Mouse (Mus musculus): ENCODE data around the gene Tnik. TPM values are rescaled to one million over a fixed set of nuclear protein-coding genes. Genes with fewer than 3 reads are reported as not detected.

The Tnik gene
- polyA plus RNA-seq, 1 experiment = 13.8 TPM

GRCm38 (mm10) chr3:28263948-28264840 lies 1.2 kb downstream of the Tnik start:
- Histone ChIP-seq H3K27me3 (replicated peaks) (no peaks in the 10 kb centered on the region), H3K9me3 (no peaks in the 10 kb centered on the region), H3K4me3 (replicated peaks) (peak overlapping the region; percentile 97), H3K4me1 (peaks cover 77% of the 10 kb centered on the region), H3K36me3 (replicated peaks; ENCODE audit: low read length) (peaks cover 41% of the 10 kb centered on the region)
- TF ChIP-seq GATA1 (IDR thresholded peaks at IDR 0.05; ENCODE audit: borderline replicate concordance, low read length) (no peak), FLI1 (IDR thresholded peaks at IDR 0.05; ENCODE audit: low read length) (no peak)

- no peaks in the 10 kb centered on the region for H3K27me3 ChIP-seq (replicated peaks)
- H3K9me3 ChIP-seq = no peaks in the 10 kb centered on the region
- peaks cover 45% of the 10 kb centered on the region for H3K36me3 ChIP-seq (replicated peaks; ENCODE audit: low read length)
- H3K4me1 ChIP-seq = peaks cover 80% of the 10 kb centered on the region
- peak overlapping the region; percentile 97 for H3K4me3 ChIP-seq (replicated peaks)
- TF ChIP-seq GATA1 (IDR thresholded peaks at IDR 0.05; ENCODE audit: borderline replicate concordance, low read length) (no peak), FLI1 (IDR thresholded peaks at IDR 0.05; ENCODE audit: low read length) (no peak)
Observed at GRCm38 (mm10) chr3:28264841-28265150, 1.8 kb downstream of the Tnik start.

GRCm38 (mm10) chr3:28265183-28265582 lies 2.2 kb downstream of the Tnik start:
- no peak for TF ChIP-seq FLI1 (IDR thresholded peaks at IDR 0.05; ENCODE audit: low read length)
- TF ChIP-seq GATA1 (IDR thresholded peaks at IDR 0.05; ENCODE audit: borderline replicate concordance, low read length) = no peak
- Histone ChIP-seq H3K9me3 (no peaks in the 10 kb centered on the region), H3K4me3 (replicated peaks) (peak overlapping the region; percentile 97), H3K36me3 (replicated peaks; ENCODE audit: low read length) (peaks cover 47% of the 10 kb centered on the region), H3K4me1 (peaks cover 80% of the 10 kb centered on the region), H3K27me3 (replicated peaks) (no peaks in the 10 kb centered on the region)

- Histone ChIP-seq H3K36me3 (replicated peaks; ENCODE audit: low read length) (peaks cover 52% of the 10 kb centered on the region), H3K9me3 (no peaks in the 10 kb centered on the region), H3K4me3 (replicated peaks) (peak overlapping the region; percentile 97), H3K4me1 (peaks cover 80% of the 10 kb centered on the region), H3K27me3 (replicated peaks) (no peaks in the 10 kb centered on the region)
- TF ChIP-seq GATA1 (IDR thresholded peaks at IDR 0.05; ENCODE audit: borderline replicate concordance, low read length) (no peak), FLI1 (IDR thresholded peaks at IDR 0.05; ENCODE audit: low read length) (no peak)
Observed at GRCm38 (mm10) chr3:28265656-28266055, 2.6 kb downstream of the Tnik start.

- TF ChIP-seq GATA1 (IDR thresholded peaks at IDR 0.05; ENCODE audit: borderline replicate concordance, low read length) = no peak
- no peak for TF ChIP-seq FLI1 (IDR thresholded peaks at IDR 0.05; ENCODE audit: low read length)
- Histone ChIP-seq H3K9me3 (no peaks in the 10 kb centered on the region), H3K36me3 (replicated peaks; ENCODE audit: low read length) (peaks cover 68% of the 10 kb centered on the region), H3K4me1 (peaks cover 82% of the 10 kb centered on the region), H3K27me3 (replicated peaks) (no peaks in the 10 kb centered on the region), H3K4me3 (replicated peaks) (peak overlapping the region; percentile 53)
Observed at GRCm38 (mm10) chr3:28267211-28267610, 4.2 kb downstream of the Tnik start.

GRCm38 (mm10) chr3:28269716-28270115 lies 6.7 kb downstream of the Tnik start:
- H3K9me3 ChIP-seq = no peaks in the 10 kb centered on the region
- H3K4me1 ChIP-seq = peaks cover 97% of the 10 kb centered on the region
- H3K36me3 ChIP-seq (replicated peaks; ENCODE audit: low read length) = peaks cover 84% of the 10 kb centered on the region
- H3K27me3 ChIP-seq (replicated peaks) = no peaks in the 10 kb centered on the region
- TF ChIP-seq FLI1 (IDR thresholded peaks at IDR 0.05; ENCODE audit: low read length) = no peak
- H3K4me3 ChIP-seq (replicated peaks) = no peak overlapping the region

- Histone ChIP-seq H3K9me3 (peaks cover 2% of the 10 kb centered on the region; the same call in 1 of the 2 replicates), H3K4me3 (replicated peaks) (no peak overlapping the region), H3K4me1 (peaks cover 95% of the 10 kb centered on the region)
Observed at GRCm38 (mm10) chr3:28271884-28272283, 8.9 kb downstream of the Tnik start.

GRCm38 (mm10) chr3:28274763-28275162 lies 11.7 kb downstream of the Tnik start:
- H3K27me3 ChIP-seq (replicated peaks) = no peaks in the 10 kb centered on the region
- H3K9me3 ChIP-seq = peaks cover 4% of the 10 kb centered on the region; the same call in 1 of the 2 replicates
- peaks cover 91% of the 10 kb centered on the region for H3K4me1 ChIP-seq
- no peak for TF ChIP-seq FLI1 (IDR thresholded peaks at IDR 0.05; ENCODE audit: low read length)
- H3K36me3 ChIP-seq (replicated peaks; ENCODE audit: low read length) = peaks cover 65% of the 10 kb centered on the region
- H3K4me3 ChIP-seq (replicated peaks) = no peak overlapping the region

More at GRCm38 (mm10) chr3:28271884-28272283, 8.9 kb downstream of the Tnik start:
- peaks cover 84% of the 10 kb centered on the region for H3K36me3 ChIP-seq (replicated peaks; ENCODE audit: low read length)
- H3K27me3 ChIP-seq (replicated peaks) = no peaks in the 10 kb centered on the region
- TF ChIP-seq GATA1 (IDR thresholded peaks at IDR 0.05; ENCODE audit: borderline replicate concordance, low read length) = no peak

GRCm38 (mm10) chr3:28289693-28290092 lies 26.7 kb downstream of the Tnik start:
- Histone ChIP-seq H3K4me3 (replicated peaks) (no peak overlapping the region), H3K27me3 (replicated peaks) (no peaks in the 10 kb centered on the region), H3K36me3 (replicated peaks; ENCODE audit: low read length) (peaks cover 60% of the 10 kb centered on the region), H3K4me1 (peaks cover 97% of the 10 kb centered on the region), H3K9me3 (no peaks in the 10 kb centered on the region)
- TF ChIP-seq FLI1 (IDR thresholded peaks at IDR 0.05; ENCODE audit: low read length) (no peak), GATA1 (IDR thresholded peaks at IDR 0.05; ENCODE audit: borderline replicate concordance, low read length) (no peak)

GRCm38 (mm10) chr3:28301378-28301777 lies 38.4 kb downstream of the Tnik start:
- Histone ChIP-seq H3K9me3 (no peaks in the 10 kb centered on the region), H3K4me3 (replicated peaks) (peak overlapping the region; percentile 85), H3K27me3 (replicated peaks) (no peaks in the 10 kb centered on the region), H3K36me3 (replicated peaks; ENCODE audit: low read length) (peaks cover 33% of the 10 kb centered on the region), H3K4me1 (peaks cover 79% of the 10 kb centered on the region)
- TF ChIP-seq GATA1 (IDR thresholded peaks at IDR 0.05; ENCODE audit: borderline replicate concordance, low read length) = peak; percentile 94; the same call in 2 of the 3 replicates
- 0 out of 2 replicates have a peak, but pooled peaks have one; percentile 10 for TF ChIP-seq FLI1 (IDR thresholded peaks at IDR 0.05; ENCODE audit: low read length)
